Mouse (Mus musculus): Measurements from ENCODE around the gene Snrnp70. TPM values are rescaled to one million over a fixed set of nuclear protein-coding genes. Genes with fewer than 3 reads are reported as not detected.
A peak's percentile ranks its signal among the peaks of the same experiment; 100 is the strongest.

The Snrnp70 gene
- polyA plus RNA-seq, 1 experiment from 2014 or later, result 157 TPM

GRCm38 (mm10) chr7:45413113-45413863 is 17.7 kb upstream of the Snrnp70 start, which contains the start of gene Ntf5:
Gene Ntf5, plus strand, starts transcription at chr7:45413695.
- Histone ChIP-seq H3K4me3 (ENCODE audit: low read depth, low read length) (peak within 1 kb of the TSS; percentile 51), H3K27me3 (ENCODE audit: control insufficient read depth, insufficient read depth, low read depth, low read length) (peaks cover 93% of the 10 kb centered on the region), H3K4me1 (ENCODE audit: control insufficient read depth, insufficient read depth, low read length) (peaks cover 7% of the 10 kb centered on the region), H3K27ac (ENCODE audit: low read length) (no peak within 1 kb of the TSS), H3K9ac (ENCODE audit: low read depth, low read length) (peak within 1 kb of the TSS; percentile 67), H3K36me3 (ENCODE audit: control insufficient read depth, insufficient read depth, low read length) (no peaks in the 10 kb centered on the region), H3K9me3 (replicated peaks; ENCODE audit: control insufficient read depth, low read length, poor library complexity, severe bottlenecking) (no peaks in the 10 kb centered on the region), H3K4me2 (ENCODE audit: low read length) (peak within 1 kb of the TSS; percentile 87)
- peak; percentile 50 for ATAC-seq
- 7% methylated on average over 16 of the region's 45 CpGs for WGBS

- H3K9me3 ChIP-seq (replicated peaks; ENCODE audit: control insufficient read depth, low read length, poor library complexity, severe bottlenecking), result no peaks in the 10 kb centered on the region
- peaks cover 7% of the 10 kb centered on the region for H3K4me1 ChIP-seq (ENCODE audit: control insufficient read depth, insufficient read depth, low read length)
- no peak overlapping the region for H3K27ac ChIP-seq (ENCODE audit: low read length)
- ATAC-seq, result no peak
- 91% methylated on average over 2 of the region's 2 CpGs for WGBS
- peaks cover 93% of the 10 kb centered on the region for H3K27me3 ChIP-seq (ENCODE audit: control insufficient read depth, insufficient read depth, low read depth, low read length)
- H3K9ac ChIP-seq (ENCODE audit: low read depth, low read length), result no peak overlapping the region
- H3K36me3 ChIP-seq (ENCODE audit: control insufficient read depth, insufficient read depth, low read length), result no peaks in the 10 kb centered on the region
- H3K4me2 ChIP-seq (ENCODE audit: low read length), result no peak overlapping the region
- no peak overlapping the region for H3K4me3 ChIP-seq (ENCODE audit: low read depth, low read length)
Measured at GRCm38 (mm10) chr7:45412421-45412820, 16.9 kb upstream of the Snrnp70 start.

DNA sequence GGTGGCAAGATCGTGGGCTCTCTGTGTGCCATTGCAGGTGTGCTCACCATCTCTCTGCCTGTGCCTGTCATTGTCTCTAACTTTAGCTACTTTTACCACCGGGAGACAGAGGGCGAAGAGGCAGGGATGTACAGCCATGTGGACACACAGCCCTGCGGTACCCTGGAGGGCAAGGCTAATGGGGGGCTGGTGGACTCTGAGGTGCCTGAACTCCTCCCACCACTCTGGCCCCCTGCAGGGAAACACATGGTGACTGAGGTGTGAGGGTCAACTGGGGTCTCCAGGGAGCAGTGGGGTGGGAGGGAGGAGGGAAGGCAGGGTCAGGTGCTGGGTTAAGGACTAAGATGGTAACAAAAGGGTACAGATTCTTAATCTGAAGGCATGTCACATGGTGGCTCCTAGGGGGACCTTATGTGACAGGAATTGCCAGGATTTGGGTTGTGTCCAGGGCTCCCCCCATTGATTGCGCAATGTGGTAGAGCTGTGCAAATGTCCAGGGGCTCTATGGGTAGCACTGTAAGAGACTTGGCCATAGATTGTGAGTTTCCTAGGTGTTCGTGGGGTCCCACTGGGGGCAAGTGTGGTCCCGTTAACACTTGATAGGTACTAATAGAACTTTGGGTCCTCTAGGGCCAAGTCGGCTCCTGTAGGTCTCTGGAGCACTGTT is 14.1 kb upstream of the Snrnp70 start:
- Histone ChIP-seq H3K4me3 (ENCODE audit: low read depth, low read length) (no peak overlapping the region), H3K4me2 (ENCODE audit: low read length) (no peak overlapping the region), H3K27me3 (ENCODE audit: control insufficient read depth, insufficient read depth, low read depth, low read length) (peaks cover 91% of the 10 kb centered on the region), H3K36me3 (ENCODE audit: control insufficient read depth, insufficient read depth, low read length) (no peaks in the 10 kb centered on the region), H3K27ac (ENCODE audit: low read length) (no peak overlapping the region), H3K9ac (ENCODE audit: low read depth, low read length) (no peak overlapping the region), H3K4me1 (ENCODE audit: control insufficient read depth, insufficient read depth, low read length) (peaks cover 9% of the 10 kb centered on the region), H3K9me3 (replicated peaks; ENCODE audit: control insufficient read depth, low read length, poor library complexity, severe bottlenecking) (no peaks in the 10 kb centered on the region)
- WGBS, result 88% methylated on average over 8 of the region's 8 CpGs
- no peak for ATAC-seq

DNA sequence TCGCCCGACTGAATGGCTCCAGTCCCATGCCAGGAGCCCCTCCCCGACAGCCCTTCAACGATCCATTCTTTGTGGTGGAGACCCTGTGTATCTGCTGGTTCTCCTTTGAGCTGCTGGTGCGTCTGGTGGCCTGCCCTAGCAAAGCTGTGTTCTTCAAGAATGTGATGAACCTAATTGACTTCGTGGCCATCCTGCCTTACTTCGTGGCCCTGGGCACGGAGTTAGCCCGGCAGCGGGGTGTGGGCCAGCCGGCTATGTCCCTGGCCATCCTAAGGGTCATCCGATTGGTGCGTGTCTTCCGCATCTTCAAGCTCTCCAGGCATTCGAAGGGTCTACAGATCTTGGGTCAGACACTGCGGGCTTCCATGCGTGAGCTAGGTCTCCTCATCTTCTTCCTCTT is 13.4 kb upstream of the Snrnp70 start:
- WGBS, result 88% methylated on average over 17 of the region's 17 CpGs
- Histone ChIP-seq H3K4me1 (ENCODE audit: control insufficient read depth, insufficient read depth, low read length) (peaks cover 9% of the 10 kb centered on the region), H3K36me3 (ENCODE audit: control insufficient read depth, insufficient read depth, low read length) (no peaks in the 10 kb centered on the region), H3K27me3 (ENCODE audit: control insufficient read depth, insufficient read depth, low read depth, low read length) (peaks cover 84% of the 10 kb centered on the region), H3K4me2 (ENCODE audit: low read length) (no peak overlapping the region), H3K4me3 (ENCODE audit: low read depth, low read length) (no peak overlapping the region), H3K9ac (ENCODE audit: low read depth, low read length) (no peak overlapping the region), H3K9me3 (replicated peaks; ENCODE audit: control insufficient read depth, low read length, poor library complexity, severe bottlenecking) (no peaks in the 10 kb centered on the region), H3K27ac (ENCODE audit: low read length) (no peak overlapping the region)
- no peak for ATAC-seq

DNA sequence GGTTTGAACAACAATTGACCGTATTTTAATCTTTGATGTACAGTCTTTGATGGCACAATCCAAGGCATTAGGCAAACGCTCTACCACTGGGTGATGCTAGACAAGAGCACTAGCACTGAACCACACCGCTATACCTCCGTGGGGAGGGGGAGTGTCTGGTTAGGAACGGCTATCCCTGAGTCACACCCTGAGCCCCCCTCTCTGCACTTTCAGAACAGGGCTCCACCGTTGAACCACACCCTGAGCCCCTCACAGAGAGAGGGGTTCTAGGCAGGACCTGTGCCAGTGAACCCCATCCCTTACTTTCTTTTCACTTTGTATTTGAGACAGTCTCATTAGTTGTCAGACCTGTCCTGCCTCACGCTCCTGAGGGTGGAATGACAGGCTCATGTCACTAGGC is 12.8 kb upstream of the Snrnp70 start:
- ATAC-seq, result no peak
- no peaks in the 10 kb centered on the region for H3K9me3 ChIP-seq (replicated peaks; ENCODE audit: control insufficient read depth, low read length, poor library complexity, severe bottlenecking)
- no peaks in the 10 kb centered on the region for H3K36me3 ChIP-seq (ENCODE audit: control insufficient read depth, insufficient read depth, low read length)
- H3K27ac ChIP-seq (ENCODE audit: low read length), result no peak overlapping the region
- peaks cover 4% of the 10 kb centered on the region for H3K4me1 ChIP-seq (ENCODE audit: control insufficient read depth, insufficient read depth, low read length)
- 67% methylated on average over 7 of the region's 7 CpGs for WGBS
- H3K4me3 ChIP-seq (ENCODE audit: low read depth, low read length), result no peak overlapping the region
- peaks cover 78% of the 10 kb centered on the region for H3K27me3 ChIP-seq (ENCODE audit: control insufficient read depth, insufficient read depth, low read depth, low read length)
- H3K9ac ChIP-seq (ENCODE audit: low read depth, low read length), result no peak overlapping the region
- no peak overlapping the region for H3K4me2 ChIP-seq (ENCODE audit: low read length)

- H3K27ac ChIP-seq (ENCODE audit: low read length), result no peak overlapping the region
- H3K4me1 ChIP-seq (ENCODE audit: control insufficient read depth, insufficient read depth, low read length), result peaks cover 2% of the 10 kb centered on the region; the same call in 1 of the 2 replicates
- H3K4me3 ChIP-seq (ENCODE audit: low read depth, low read length), result no peak overlapping the region
- no peaks in the 10 kb centered on the region for H3K9me3 ChIP-seq (replicated peaks; ENCODE audit: control insufficient read depth, low read length, poor library complexity, severe bottlenecking)
- WGBS, result 85% methylated on average over 10 of the region's 10 CpGs
- no peak overlapping the region for H3K9ac ChIP-seq (ENCODE audit: low read depth, low read length)
- no peaks in the 10 kb centered on the region for H3K36me3 ChIP-seq (ENCODE audit: control insufficient read depth, insufficient read depth, low read length)
- peaks cover 74% of the 10 kb centered on the region for H3K27me3 ChIP-seq (ENCODE audit: control insufficient read depth, insufficient read depth, low read depth, low read length)
- no peak overlapping the region for H3K4me2 ChIP-seq (ENCODE audit: low read length)
- no peak for ATAC-seq
Measured at GRCm38 (mm10) chr7:45407836-45408235, 12.3 kb upstream of the Snrnp70 start.

GRCm38 (mm10) chr7:45406157-45407156 is 10.9 kb upstream of the Snrnp70 start:
- ATAC-seq, result no peak
- Histone ChIP-seq H3K9me3 (replicated peaks; ENCODE audit: control insufficient read depth, low read length, poor library complexity, severe bottlenecking) (no peaks in the 10 kb centered on the region), H3K4me2 (ENCODE audit: low read length) (peak overlapping the region; percentile 55), H3K36me3 (ENCODE audit: control insufficient read depth, insufficient read depth, low read length) (no peaks in the 10 kb centered on the region), H3K9ac (ENCODE audit: low read depth, low read length) (0 out of 2 replicates have a peak overlapping the region, but pooled peaks have one; percentile 14), H3K27ac (ENCODE audit: low read length) (no peak overlapping the region), H3K27me3 (ENCODE audit: control insufficient read depth, insufficient read depth, low read depth, low read length) (peaks cover 64% of the 10 kb centered on the region), H3K4me1 (ENCODE audit: control insufficient read depth, insufficient read depth, low read length) (peaks cover 2% of the 10 kb centered on the region; the same call in 1 of the 2 replicates), H3K4me3 (ENCODE audit: low read depth, low read length) (peak overlapping the region; percentile 38)
- 2% methylated on average over 112 of the region's 114 CpGs for WGBS

- 12% methylated on average over 28 of the region's 28 CpGs for WGBS
- Histone ChIP-seq H3K36me3 (ENCODE audit: control insufficient read depth, insufficient read depth, low read length) (no peaks in the 10 kb centered on the region), H3K27ac (ENCODE audit: low read length) (no peak within 1 kb of the TSS), H3K27me3 (ENCODE audit: control insufficient read depth, insufficient read depth, low read depth, low read length) (peaks cover 55% of the 10 kb centered on the region), H3K4me1 (ENCODE audit: control insufficient read depth, insufficient read depth, low read length) (peaks cover 2% of the 10 kb centered on the region; the same call in 1 of the 2 replicates), H3K9me3 (replicated peaks; ENCODE audit: control insufficient read depth, low read length, poor library complexity, severe bottlenecking) (no peaks in the 10 kb centered on the region), H3K4me2 (ENCODE audit: low read length) (peak within 1 kb of the TSS; percentile 55), H3K9ac (ENCODE audit: low read depth, low read length) (no peak within 1 kb of the TSS), H3K4me3 (ENCODE audit: low read depth, low read length) (peak within 1 kb of the TSS; percentile 38)
- no peak for ATAC-seq
Measured at GRCm38 (mm10) chr7:45405091-45406075, 9.8 kb upstream of the Snrnp70 start, which contains the start of gene Kcna7. Gene Kcna7, plus strand, starts transcription at chr7:45405653.

Data from midbrain, embryonic 16.5 days (tissue).